Comparison of ENCODE assay signal across 12 mouse cellular contexts in the genomic region with DNA sequence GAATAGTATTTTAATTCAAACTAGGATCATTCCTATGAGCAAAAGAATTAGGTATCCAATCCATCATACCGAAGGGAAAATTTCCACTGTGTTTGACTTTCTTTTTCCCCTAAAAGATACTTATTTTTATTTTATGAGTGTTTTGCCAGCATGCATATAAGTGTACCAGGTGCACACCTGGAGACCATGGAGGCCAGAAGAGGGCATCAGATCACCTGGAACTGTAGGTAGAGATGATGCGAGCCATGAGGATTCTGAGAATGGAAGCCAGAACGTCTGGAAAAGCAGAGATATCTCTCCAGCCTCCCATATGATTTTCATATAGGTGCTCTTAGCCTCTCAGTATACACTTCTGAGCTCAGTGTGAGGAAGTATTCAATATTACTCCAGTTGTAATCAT. TPM values are rescaled to one million over a fixed set of nuclear protein-coding genes. Genes with fewer than 3 reads are reported as not detected.
DNase-seq lines count a peak whose midpoint lies in the region; TF ChIP-seq lines count a peak whose summit lies in the region.
"Had no signal": no experiment of that assay in that cellular context is flagged by ENCODE, and none has a peak within 500 bp of the region (broad histone marks: within the 10 kb centered on the region; RNA-seq: fewer than 3 reads in every experiment).

No protein-coding gene starts in this region.

- intact Hi-C loops in left cerebral cortex, postnatal 10 days (cut with DNase I), result no loop called here

- H3K36me3 ChIP-seq in MEL (ENCODE audit: control insufficient read depth in 1 of 2, insufficient read depth in 2 of 2, low read length in 2 of 2), result no peaks in the 10 kb centered on the region
- H3K36me3 ChIP-seq: limb, embryonic 13.5 days had no signal

- no peak for TF ChIP-seq RAD21 in MEL (IDR thresholded peaks at IDR 0.05; ENCODE audit: low read depth, low read length)

- TF ChIP-seq POLR2A in lung, adult 2 months (IDR thresholded peaks at IDR 0.05; ENCODE audit: borderline replicate concordance, extremely low read depth, low read depth, low read length), result no peak
- TF ChIP-seq POLR2A in MEL (IDR thresholded peaks at IDR 0.05; ENCODE audit: control insufficient read depth in 1 of 2, insufficient read depth in 1 of 2, low read depth in 1 of 2, low read length in 2 of 2, poor library complexity in 1 of 2), result no peak

- H3K27ac ChIP-seq in MEL (ENCODE audit: control insufficient read depth, low read depth, low read length), result no peak overlapping the region
- H3K27ac ChIP-seq: limb, embryonic 13.5 days had no signal

- H3K4me1 ChIP-seq in lung, adult 2 months (ENCODE audit: control insufficient read depth, insufficient read depth, low read length), result no peaks in the 10 kb centered on the region
- H3K4me1 ChIP-seq in MEL (ENCODE audit: control insufficient read depth in 1 of 2, insufficient read depth in 2 of 2, low read length in 2 of 2), result no peaks in the 10 kb centered on the region
- H3K4me1 ChIP-seq: limb, embryonic 13.5 days had no signal

- no peak overlapping the region for H3K9ac ChIP-seq in MEL (ENCODE audit: control insufficient read depth, low read depth, low read length, poor library complexity, severe bottlenecking)
- H3K9ac ChIP-seq: limb, embryonic 13.5 days had no signal

- no peak overlapping the region for H3K4me3 ChIP-seq in lung, adult 2 months (replicated peaks; ENCODE audit: extremely low read depth, low read depth, low read length)
- no peak overlapping the region for H3K4me3 ChIP-seq in MEL (ENCODE audit: control insufficient read depth in 1 of 2, insufficient read depth in 1 of 2, low read depth in 2 of 2, low read length in 2 of 2)
- H3K4me3 ChIP-seq: limb, embryonic 13.5 days had no signal

- no peaks in the 10 kb centered on the region; a peak in 2 of 4 replicates for H3K27me3 ChIP-seq in MEL (ENCODE audit: control insufficient read depth in 1 of 2, insufficient read depth in 2 of 2, low read length in 2 of 2)
- H3K27me3 ChIP-seq: limb, embryonic 13.5 days had no signal

- TF ChIP-seq CTCF in lung, adult 2 months (IDR thresholded peaks at IDR 0.05; ENCODE audit: insufficient read depth, low read length), result 0 out of 2 replicates have a peak, but pooled peaks have one; percentile 3
- no peak for TF ChIP-seq CTCF in MEL (IDR thresholded peaks at IDR 0.05 in 2 of 3, conservative IDR thresholded peaks at IDR 0.05 in 1 of 3; ENCODE audit: control insufficient read depth in 1 of 3, insufficient read depth in 1 of 3, low read depth in 2 of 3, low read length in 3 of 3, poor library complexity in 1 of 3, severe bottlenecking in 1 of 3)

- TF ChIP-seq EP300 in MEL (IDR thresholded peaks at IDR 0.05; ENCODE audit: low read depth in 1 of 2, low read length in 2 of 2), result no peak

- WGBS in lung, adult 2 months, result 74% methylated on average over 3 of the region's 3 CpGs

- no peaks in the 10 kb centered on the region for H3K9me3 ChIP-seq in MEL (replicated peaks; ENCODE audit: insufficient read depth, low read length)
- H3K9me3 ChIP-seq: limb, embryonic 13.5 days had no signal

- DNase-seq in cerebellum, adult 9-11 months, result peak; percentile 17
- DNase-seq in cerebellum, adult 11-12 months, result no peak
- no peak for DNase-seq in lung, adult 2 months
- no peak for DNase-seq in lung, postnatal 14 days
- DNase-seq in MEL (ENCODE audit: low read depth, low spot score), result no peak
- peak; percentile 8 for DNase-seq in naive thymus-derived CD4-positive, alpha-beta T cell, adult 2 months (ENCODE audit: low read depth)
- no peak for DNase-seq in left cerebral cortex, postnatal 10 days (ENCODE audit: extremely low spot score in 1 of 2, low spot score in 2 of 2)
- DNase-seq in heart, adult 8-10 months (ENCODE audit: low spot score), result no peak
- DNase-seq: adrenal gland, adult 2 months; embryo, embryonic 11 days; gastrocnemius, postnatal 36 days had no signal

- no peaks in the 10 kb centered on the region for H3K79me2 ChIP-seq in MEL (ENCODE audit: control insufficient read depth, insufficient read depth, low read length, poor library complexity)

TF ChIP-seq in MEL, 35 proteins besides CTCF, POLR2A, EP300 and RAD21:
- TF ChIP-seq SMC3 (IDR thresholded peaks at IDR 0.05; ENCODE audit: low read depth, low read length) (0 out of 2 replicates have a peak, but pooled peaks have one; percentile 10), KAT2A (conservative IDR thresholded peaks at IDR 0.05; ENCODE audit: low read depth, low read length) (no peak)

RNA-seq across cellular contexts. Expression of a gene that starts 58.5 kb away (rescaled TPM):
- polyA plus RNA-seq in lung, adult 2 months (2012; rRNA removed), result 28.4 and 42.6 TPM in 2 replicates
- 70.2 and 74.8 TPM in 2 replicates for total RNA-seq in MEL (2012; rRNA removed)
- 10 to 100 TPM in 1 of 2 experiments, not detected in 1; 81.1 TPM for polyA plus RNA-seq in MEL (2012; ENCODE audit: insufficient read depth in 1 of 2, insufficient read length in 2 of 2, low read depth in 1 of 2, low replicate concordance in 2 of 2, missing spikeins in 1 of 2)
- 10 to 100 TPM; 45.2 to 50.2 TPM for total RNA-seq in left cerebral cortex, postnatal 10 days (2021)
- 100 to 1,000 TPM; 234 to 273 (median 251) TPM for total RNA-seq in heart, adult 8-10 months (2022)

Comparison
In these comparisons a context has a peak if more than half of its experiments do, and no peak if none do; other contexts are left out.
1. DNase-seq: peak in cerebellum, adult 9-11 months (single experiment) and naive thymus-derived CD4-positive, alpha-beta T cell, adult 2 months (single experiment); none in cerebellum, adult 11-12 months (single experiment), lung, adult 2 months (single experiment), lung, postnatal 14 days (single experiment), MEL (single experiment), left cerebral cortex, postnatal 10 days (0 of 2) and heart, adult 8-10 months (single experiment).